8 mouse cellular contexts compared by ENCODE assay signal in genomic region chr17:64600372-64601090, GRCm38 (mm10). TPM values are rescaled to one million over a fixed set of nuclear protein-coding genes. Genes with fewer than 3 reads are reported as not detected.
DNase-seq lines count a peak whose midpoint lies in the region; ATAC-seq and TF ChIP-seq lines count a peak whose summit lies in the region.

Gene Man2a1, plus strand, starts transcription at chr17:64600736.

- WGBS in hindbrain, postnatal 0 days = under 1% methylated on average over 46 of the region's 69 CpGs
- 2% methylated on average over 68 of the region's 69 CpGs for WGBS in macrophage (ENCODE audit: missing documents)

- H3K79me2 ChIP-seq in macrophage (ENCODE audit: inconsistent target) = peaks cover 41% of the 10 kb centered on the region

- no peaks in the 10 kb centered on the region for H3K9me3 ChIP-seq in hindbrain, postnatal 0 days (ENCODE audit: low read length)

- no peaks in the 10 kb centered on the region for H3K27me3 ChIP-seq in hindbrain, postnatal 0 days (ENCODE audit: insufficient read depth, low read length)

- intact Hi-C loops in left cerebral cortex, adult 2 months (cut with DNase I) = loop anchor here (2.0 to 10.0 kb wide), 6 partner anchors 270 to 1026 kb away; partner anchors contain the start of genes A930002H24Rik, Fer and Pja2

- peaks cover 3% of the 10 kb centered on the region; the same call in 1 of the 2 replicates for H3K4me1 ChIP-seq in cortical plate, adult 2 months (ENCODE audit: control insufficient read depth, insufficient read depth, low read length)
- H3K4me1 ChIP-seq in hindbrain, postnatal 0 days (ENCODE audit: insufficient read depth, low read length) = peaks cover 12% of the 10 kb centered on the region

- peak; percentile 92 for DNase-seq in adipocyte (ENCODE audit: low spot score)
- DNase-seq in gastrocnemius, adult 8-10 months (ENCODE audit: low spot score in 2 of 2) = peak; percentile 86 to 88
- DNase-seq in hindbrain, postnatal 0 days (ENCODE audit: low spot score) = peak; percentile 93
- peak; percentile 85 to 89 for DNase-seq in left cerebral cortex, adult 2 months (ENCODE audit: extremely low spot score in 1 of 2, low spot score in 2 of 2)
- peak; percentile 77 for DNase-seq in retina, postnatal 7 days (ENCODE audit: low read depth, low spot score)
- DNase-seq in urinary bladder, adult 2 months (ENCODE audit: low spot score) = peak; percentile 85

- H3K9ac ChIP-seq in hindbrain, postnatal 0 days (replicated peaks; ENCODE audit: low read length) = peak within 1 kb of the TSS; percentile 83

- peak; percentile 84 for TF ChIP-seq POLR2A in cortical plate, adult 2 months (IDR thresholded peaks at IDR 0.05; ENCODE audit: extremely low read depth, insufficient read depth, low read length)

- TF ChIP-seq CTCF in cortical plate, adult 2 months (IDR thresholded peaks at IDR 0.05; ENCODE audit: extremely low read depth, insufficient read depth, low read length) = no peak
- no peak for TF ChIP-seq CTCF in hindbrain, postnatal 0 days (IDR thresholded peaks at IDR 0.05; ENCODE audit: low read depth)
- TF ChIP-seq CTCF in left cerebral cortex, adult 2 months (IDR thresholded peaks at IDR 0.05) = no peak

- H3K4me2 ChIP-seq in hindbrain, postnatal 0 days (ENCODE audit: low read depth, low read length) = peak within 1 kb of the TSS; percentile 97

- peak within 1 kb of the TSS; percentile 92 for H3K27ac ChIP-seq in cortical plate, adult 2 months (ENCODE audit: insufficient read depth, low read length)
- peak within 1 kb of the TSS; percentile 91 for H3K27ac ChIP-seq in hindbrain, postnatal 0 days
- H3K27ac ChIP-seq in left cerebral cortex, adult 2 months = peak within 1 kb of the TSS; percentile 95
- peak within 1 kb of the TSS; percentile 75 for H3K27ac ChIP-seq in macrophage

- ATAC-seq in hindbrain, postnatal 0 days = peak; percentile 97

- no peaks in the 10 kb centered on the region for H3K36me3 ChIP-seq in hindbrain, postnatal 0 days (ENCODE audit: insufficient read depth, low read length)
- no peaks in the 10 kb centered on the region for H3K36me3 ChIP-seq in macrophage (ENCODE audit: inconsistent target)

- peak within 1 kb of the TSS; percentile 71 for H3K4me3 ChIP-seq in cortical plate, adult 2 months (ENCODE audit: insufficient read depth, low read length)
- peak within 1 kb of the TSS; percentile 70 for H3K4me3 ChIP-seq in hindbrain, postnatal 0 days (ENCODE audit: low read length)
- peak within 1 kb of the TSS; percentile 74 for H3K4me3 ChIP-seq in left cerebral cortex, adult 2 months
- peak within 1 kb of the TSS; percentile 62 for H3K4me3 ChIP-seq in macrophage (ENCODE audit: inconsistent target)

RNA-seq across cellular contexts. Expression of gene Man2a1, which starts in this region (rescaled TPM):
- polyA plus RNA-seq in cortical plate, adult 2 months (2012; rRNA removed) = 11.7 and 12.9 TPM in 2 replicates
- 1 to 10 TPM; 4.5 to 6.1 (median 5.2) TPM for total RNA-seq in gastrocnemius, adult 8-10 months (2022)
- 14.9 and 15.8 TPM in 2 replicates for total RNA-seq in hindbrain, postnatal 0 days (2014; rRNA removed)
- 2.6 and 3.3 TPM in 2 replicates for polyA plus RNA-seq in hindbrain, postnatal 0 days (2015; fragmentation: Nextera tagmentation; extraction: Ambion mirVana)
- total RNA-seq in left cerebral cortex, adult 2 months (2021) = 10 to 100 TPM; 18.1 to 19.5 TPM
- total RNA-seq in macrophage (2018; cell fraction: chromatin; rRNA removed) = 100 to 1,000 TPM in 21 of 26 experiments, 10 to 100 TPM in 5; 92.2 to 332 (median 110) TPM
- 100 to 1,000 TPM in 10 of 26 experiments, 10 to 100 TPM in 16; 53.5 to 149 (median 90.6) TPM for total RNA-seq in macrophage (2018; cell fraction: cytosol; rRNA removed)
- total RNA-seq in macrophage (2018; cell fraction: nucleus; rRNA removed) = 100 to 1,000 TPM; 140 to 291 (median 172) TPM
- 65.6 to 83.0 TPM (median 71.7 TPM) in 3 replicates for polyA plus RNA-seq in macrophage (2018)
- 25.0 and 25.5 TPM in 2 replicates for polyA plus RNA-seq in urinary bladder, adult 2 months (2012; rRNA removed)

Comparison
In these comparisons a context has a peak if more than half of its experiments do, and no peak if none do; other contexts are left out.
1. Peak in every context shown above with its lines: DNase-seq, ATAC-seq, H3K4me3 ChIP-seq and H3K27ac ChIP-seq.